Mouse (Mus musculus) lung, postnatal 0 days (tissue): Measurements from ENCODE around the gene Gtf2ird1.

Experiments
- CTCF ChIP-seq: IDR thresholded peaks from 2 replicates; pipeline ENCODE4 v1.5.1; 2016; ENCODE audit warnings: antibody characterized with exemption, mild to moderate bottlenecking
- EP300 ChIP-seq: IDR thresholded peaks from 2 replicates; pipeline ENCODE4 v1.6.1; 2016; ENCODE audit warnings: antibody characterized with exemption, mild to moderate bottlenecking, control low read depth

GRCm38 (mm10) chr5:134442066-134442465 lies 14.4 kb downstream of the Gtf2ird1 start:
- TF ChIP-seq CTCF (no peak), EP300 (no peak)
